Mouse (Mus musculus) central nervous system, embryonic 11.5 days (tissue): Measurements from ENCODE around the gene Uap1. TPM values are rescaled to one million over a fixed set of nuclear protein-coding genes. Genes with fewer than 3 reads are reported as not detected.

Experiments
- polyA plus RNA-seq: library from polyadenylated mRNA; depleted of rRNA; stranded (reverse); fragments of >200 nt; gene quantifications from 2 replicates; pipeline ENCODE4 v1.2.3, GENCODE M21; 2012; rRNA removed

The Uap1 gene
- 35.8 and 36.9 TPM in 2 replicates for polyA plus RNA-seq

GRCm38 (mm10) chr1:170174814-170175332 is at the start of gene Uap1:
TSS of gene Uap1 (minus strand) at chr1:170174957.

GRCm38 (mm10) chr1:170214757-170215522 is 40.2 kb upstream of the Uap1 start, which contains the start of gene Uhmk1:
TSS of gene Uhmk1 (minus strand) at chr1:170215397.

GRCm38 (mm10) chr1:170110516-170111332 is 64.0 kb downstream of the Uap1 start, which contains the start of gene Ddr2:
TSS of gene Ddr2 (minus strand) at chr1:170110762.

Other genes with a start within 250 kb of the Uap1 start
- 1.2 and 1.8 TPM in 2 replicates for gene Ccdc190, start 246.3 kb downstream of the Uap1 start, polyA plus RNA-seq
- 14.0 and 15.8 TPM in 2 replicates for gene Hsd17b7, start 205.7 kb downstream of the Uap1 start, polyA plus RNA-seq
- 18.1 and 38.2 TPM in 2 replicates for gene Ddr2, start 64.2 kb downstream of the Uap1 start, polyA plus RNA-seq
- 16.6 and 23.9 TPM in 2 replicates for gene Uhmk1, start 40.4 kb upstream of the Uap1 start, polyA plus RNA-seq
- not detected in 2 replicates for gene Sh2d1b2, start 57.8 kb upstream of the Uap1 start, polyA plus RNA-seq
- gene Sh2d1b1, start 102.4 kb upstream of the Uap1 start, polyA plus RNA-seq, result 0.02 TPM in 1 of 2 replicates, not detected in the other
- 5.6 and 6.9 TPM in 2 replicates for gene Gm7694, start 131.4 kb upstream of the Uap1 start, polyA plus RNA-seq
- gene Spata46, start 133.8 kb upstream of the Uap1 start, polyA plus RNA-seq, result not detected in 2 replicates